Mouse (Mus musculus): ENCODE data around the gene Lrrc74a.

- TF ChIP-seq CTCF (IDR thresholded peaks at IDR 0.05; ENCODE audit: control insufficient read depth, insufficient read depth, insufficient read length) (peak; percentile 45), MAX (IDR thresholded peaks at IDR 0.05) (no peak), USF1 (IDR thresholded peaks at IDR 0.05; ENCODE audit: low read depth) (no peak), FOSL1 (IDR thresholded peaks at IDR 0.05; ENCODE audit: insufficient read depth, low read length, poor library complexity, severe bottlenecking) (no peak), MYOD1 (IDR thresholded peaks at IDR 0.05; ENCODE audit: control insufficient read depth, insufficient read length, low read depth) (no peak), MYOG (IDR thresholded peaks at IDR 0.05; ENCODE audit: control insufficient read depth, extremely low read depth, insufficient read length) (no peak), CEBPB (IDR thresholded peaks at IDR 0.05; ENCODE audit: low read depth) (no peak)
Observed at GRCm38 (mm10) chr12:86767868-86768631, 33.9 kb downstream of the Lrrc74a start.
